Mouse (Mus musculus): ENCODE measurements around the gene Cdcp1. TPM values are rescaled to one million over a fixed set of nuclear protein-coding genes. Genes with fewer than 3 reads are reported as not detected.

Gene Cdcp1
- total RNA-seq, 1 experiment from 2014 or later = not detected

DNA sequence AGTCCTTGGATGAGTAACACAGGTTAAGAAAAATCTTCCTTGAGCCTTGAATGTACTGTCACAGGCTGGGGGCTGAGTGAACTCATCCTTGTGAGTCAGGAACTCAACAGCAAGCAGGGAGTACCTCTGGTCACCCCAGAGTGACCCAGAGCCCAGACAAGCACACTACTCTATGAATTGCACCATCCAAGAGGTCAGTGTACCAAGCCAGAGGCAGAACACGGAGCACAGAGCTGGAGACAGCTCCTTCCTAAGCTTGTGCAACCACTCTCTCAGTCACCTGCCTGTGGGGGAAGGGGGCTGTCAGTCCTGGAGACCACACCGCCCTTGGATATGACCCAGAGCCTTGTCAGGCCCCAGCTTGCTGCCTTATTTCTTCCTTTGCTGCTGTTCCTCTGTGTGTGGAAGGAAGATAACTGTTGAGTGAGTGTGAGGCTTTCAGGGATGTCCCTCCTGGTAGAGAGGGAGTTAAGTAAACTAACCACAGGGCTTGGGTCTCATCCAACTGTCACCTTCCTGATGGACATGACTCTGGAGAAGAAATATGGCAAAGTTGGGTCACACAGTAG is 9.1 kb upstream of the Cdcp1 start:
- no peak for ATAC-seq (replicated peaks; ENCODE audit: insufficient number of reproducible peaks, low FRiP score, low TSS enrichment, poor library complexity, severe bottlenecking)

DNA sequence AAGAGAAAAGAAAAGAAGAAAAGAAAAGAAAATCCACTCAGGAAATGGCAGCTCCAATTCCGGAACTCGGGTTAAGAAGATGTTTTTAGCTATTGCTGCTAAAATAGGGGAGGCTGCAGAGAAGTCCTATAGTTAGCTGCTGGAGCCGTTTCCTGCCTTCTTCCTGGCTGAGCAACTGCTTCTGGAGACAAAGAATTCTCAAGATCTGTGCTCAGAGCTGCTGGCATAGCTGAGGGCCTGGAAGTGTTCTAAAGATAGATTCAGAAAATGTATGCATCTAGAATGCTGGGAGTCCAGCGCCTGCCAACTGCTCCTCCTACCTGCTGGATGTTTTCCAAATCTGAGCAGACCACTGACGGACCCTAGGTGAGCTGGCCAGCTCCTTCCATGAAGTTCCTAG is 4.0 kb upstream of the Cdcp1 start:
- ATAC-seq (replicated peaks; ENCODE audit: insufficient number of reproducible peaks, low FRiP score, low TSS enrichment, poor library complexity, severe bottlenecking) = no peak

DNA sequence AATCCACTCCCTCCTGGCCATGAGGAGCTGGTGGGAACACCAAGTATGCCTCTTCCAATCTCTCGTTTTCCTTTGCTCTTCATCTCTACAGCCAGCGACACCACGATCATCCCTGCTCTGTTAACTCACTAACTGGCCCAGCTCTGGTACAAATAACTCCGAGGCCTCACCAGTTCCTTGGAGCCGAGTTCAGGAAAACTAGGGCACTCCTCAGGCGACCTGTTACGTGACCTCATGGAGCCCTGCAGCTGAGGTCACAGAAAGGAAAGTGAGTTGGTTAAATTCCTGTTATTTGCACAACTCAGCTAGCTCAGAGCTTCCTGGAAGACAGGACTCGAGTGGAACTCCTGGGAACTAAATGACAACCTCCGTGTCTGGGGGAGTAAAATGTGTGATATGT is 2.5 kb downstream of the Cdcp1 start:
- no peak for ATAC-seq (replicated peaks; ENCODE audit: insufficient number of reproducible peaks, low FRiP score, low TSS enrichment, poor library complexity, severe bottlenecking)

DNA sequence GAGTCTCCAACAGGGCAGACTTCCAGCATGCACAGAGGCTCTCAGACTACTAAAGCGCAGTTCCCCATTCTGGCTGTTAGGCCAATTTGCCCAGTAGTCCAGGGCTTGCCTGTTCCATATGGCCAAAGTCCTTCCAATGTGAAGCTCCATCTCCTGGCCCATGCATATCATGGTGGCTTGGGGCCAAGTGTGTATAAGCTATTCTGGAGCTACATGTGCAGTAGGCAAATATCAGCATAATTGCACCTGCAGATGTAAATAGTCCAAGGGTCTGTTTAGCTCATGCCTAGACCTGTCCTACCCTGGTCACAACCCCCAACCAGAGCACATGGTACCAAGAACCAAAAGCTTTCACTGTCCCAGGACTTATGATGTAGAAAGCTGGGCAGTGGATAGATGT is 7.9 kb downstream of the Cdcp1 start:
- no peak for ATAC-seq (replicated peaks; ENCODE audit: insufficient number of reproducible peaks, low FRiP score, low TSS enrichment, poor library complexity, severe bottlenecking)

DNA sequence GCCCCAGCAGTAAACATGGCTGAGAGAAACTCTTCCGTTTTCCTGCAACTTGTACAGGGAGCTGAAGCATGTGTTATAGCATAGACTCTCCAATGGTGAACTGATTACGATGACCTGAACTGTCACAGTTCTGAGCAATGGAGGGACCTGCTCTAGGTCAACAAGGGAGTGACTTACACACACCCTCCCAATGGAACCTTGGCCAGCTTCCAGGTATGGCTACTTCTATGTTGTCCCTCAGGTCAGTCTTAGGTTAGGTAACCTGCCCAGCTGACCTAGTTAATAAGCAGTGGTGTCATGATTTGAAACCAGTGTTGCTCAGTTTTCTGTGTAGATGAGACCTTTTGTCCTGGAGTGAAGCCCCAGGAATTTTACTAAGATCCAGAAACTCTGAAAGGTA is 8.9 kb downstream of the Cdcp1 start:
- ATAC-seq (replicated peaks; ENCODE audit: insufficient number of reproducible peaks, low FRiP score, low TSS enrichment, poor library complexity, severe bottlenecking) = no peak

DNA sequence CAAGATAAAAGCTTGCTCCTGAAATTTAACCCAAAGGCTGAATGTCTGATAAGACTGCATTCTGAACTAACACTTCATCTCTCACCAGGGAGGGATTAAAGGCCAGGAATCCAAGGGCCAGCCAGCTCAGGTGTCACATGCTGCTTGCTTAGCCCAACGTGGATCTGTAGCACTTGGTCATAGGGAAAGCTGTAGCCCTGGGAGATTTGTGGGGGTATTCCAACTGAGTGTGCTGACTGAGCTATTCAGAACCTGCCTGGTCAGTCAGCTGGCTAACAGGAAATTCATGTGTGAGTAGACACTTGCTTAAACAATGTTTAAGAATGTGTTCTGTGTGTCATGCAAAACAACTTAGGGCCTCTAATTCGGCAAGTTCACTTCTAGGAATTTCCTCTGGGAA is 9.3 kb downstream of the Cdcp1 start:
- ATAC-seq (replicated peaks; ENCODE audit: insufficient number of reproducible peaks, low FRiP score, low TSS enrichment, poor library complexity, severe bottlenecking) = no peak

DNA sequence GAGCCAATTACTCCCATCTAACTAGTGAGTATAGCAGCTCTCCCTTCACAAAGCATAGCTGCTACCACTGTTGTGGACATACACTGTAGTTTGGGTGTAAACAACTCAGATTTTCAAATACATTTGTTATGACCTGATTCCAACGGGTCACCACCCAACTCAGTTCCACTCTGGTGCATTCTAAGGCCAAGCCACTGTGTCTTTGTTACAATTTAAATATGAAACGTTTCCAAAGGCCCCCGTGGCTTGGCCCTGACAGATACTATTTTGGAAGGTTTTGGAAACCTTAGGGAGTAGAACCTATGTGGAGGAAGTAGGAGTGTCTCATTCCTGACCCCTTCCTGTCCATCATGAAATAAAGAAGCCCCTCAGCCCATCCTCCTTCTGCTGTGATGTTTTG is 15.7 kb downstream of the Cdcp1 start:
- ATAC-seq (replicated peaks; ENCODE audit: insufficient number of reproducible peaks, low FRiP score, low TSS enrichment, poor library complexity, severe bottlenecking) = no peak

DNA sequence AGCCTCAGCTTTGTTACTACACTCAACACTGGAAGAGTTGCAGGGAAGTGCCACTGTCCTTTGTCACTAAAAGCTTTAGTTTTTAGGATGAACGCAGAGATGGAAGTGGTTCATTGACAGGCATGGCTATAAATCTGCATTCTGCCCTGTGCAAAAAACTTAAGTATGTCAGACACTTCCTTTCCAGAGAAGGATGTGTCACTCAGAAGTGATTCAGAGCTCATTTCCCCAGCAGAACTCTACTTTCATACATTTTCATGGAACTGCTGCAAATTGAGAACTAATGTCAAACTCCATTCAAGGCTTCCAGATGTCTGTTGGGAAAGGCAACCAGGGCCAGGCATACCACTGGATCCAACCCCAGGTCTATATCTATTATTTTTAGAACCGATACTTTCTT is 27.6 kb downstream of the Cdcp1 start:
- ATAC-seq (replicated peaks; ENCODE audit: insufficient number of reproducible peaks, low FRiP score, low TSS enrichment, poor library complexity, severe bottlenecking) = no peak

DNA sequence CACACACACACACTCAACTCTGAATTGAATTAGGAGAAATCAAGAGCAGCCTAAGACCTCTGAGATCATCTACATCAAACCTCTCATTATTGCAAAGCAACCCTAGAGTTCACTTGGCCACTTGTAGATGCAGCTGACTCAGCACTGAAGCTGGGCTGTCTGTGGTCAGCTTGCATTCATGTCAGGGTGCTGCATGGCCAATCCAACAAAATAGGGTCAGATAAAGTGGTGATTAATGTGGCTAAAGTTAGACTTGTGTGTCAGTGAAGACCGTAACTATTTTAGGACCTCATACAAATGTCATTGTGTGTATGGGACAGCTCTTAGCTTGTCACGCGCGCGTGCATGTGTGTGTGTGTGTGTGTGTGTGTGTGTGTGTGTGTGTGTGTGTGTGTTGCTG is 28.2 kb downstream of the Cdcp1 start:
- ATAC-seq (replicated peaks; ENCODE audit: insufficient number of reproducible peaks, low FRiP score, low TSS enrichment, poor library complexity, severe bottlenecking) = no peak

DNA sequence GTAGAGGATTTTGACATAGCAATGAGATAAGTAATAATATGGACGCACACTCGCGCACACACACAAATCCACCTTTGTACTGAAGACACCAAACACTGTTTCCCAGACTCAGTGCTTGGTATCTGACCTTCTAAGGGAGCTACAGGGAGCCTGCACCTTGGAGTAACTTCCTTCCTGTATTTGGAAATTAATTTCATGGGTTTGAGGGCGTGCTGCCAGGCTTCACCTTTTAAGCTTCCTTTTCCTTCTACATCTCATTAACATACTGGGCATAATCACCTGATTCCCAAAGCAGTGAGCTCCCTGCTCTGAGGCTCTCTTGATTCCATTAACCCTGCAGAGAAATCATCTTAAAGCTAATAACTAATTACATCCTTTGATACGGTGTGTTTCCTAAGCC is 29.7 kb downstream of the Cdcp1 start:
- no peak for ATAC-seq (replicated peaks; ENCODE audit: insufficient number of reproducible peaks, low FRiP score, low TSS enrichment, poor library complexity, severe bottlenecking)

GRCm38 (mm10) chr9:123185546-123185945 is 30.3 kb downstream of the Cdcp1 start:
- no peak for ATAC-seq (replicated peaks; ENCODE audit: insufficient number of reproducible peaks, low FRiP score, low TSS enrichment, poor library complexity, severe bottlenecking)

DNA sequence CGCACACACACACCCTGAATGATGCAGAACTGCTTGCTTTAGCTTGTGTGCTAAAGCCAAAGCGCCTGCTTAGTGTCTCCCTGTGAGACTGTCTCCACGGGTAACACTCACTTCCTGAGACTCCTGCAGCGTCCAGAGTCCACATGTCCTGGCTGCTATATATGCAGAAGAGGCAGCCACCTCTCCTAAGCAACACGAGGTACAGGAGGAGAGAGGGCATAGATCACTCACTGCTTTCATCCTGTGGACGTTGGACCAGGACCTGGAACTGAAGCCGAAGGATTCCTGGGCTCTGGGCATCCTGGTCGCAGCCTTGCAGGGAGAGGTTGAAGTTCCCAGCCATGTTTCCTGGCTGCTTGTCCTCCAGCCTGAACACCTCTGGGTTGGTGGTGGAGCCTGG is 32.6 kb downstream of the Cdcp1 start:
- ATAC-seq (replicated peaks; ENCODE audit: insufficient number of reproducible peaks, low FRiP score, low TSS enrichment, poor library complexity, severe bottlenecking) = no peak

- ATAC-seq (replicated peaks; ENCODE audit: insufficient number of reproducible peaks, low FRiP score, low TSS enrichment, poor library complexity, severe bottlenecking) = no peak
Measured at GRCm38 (mm10) chr9:123180003-123180402, 35.8 kb downstream of the Cdcp1 start.

GRCm38 (mm10) chr9:123177380-123178048 is 38.3 kb downstream of the Cdcp1 start:
- ATAC-seq (replicated peaks; ENCODE audit: insufficient number of reproducible peaks, low FRiP score, low TSS enrichment, poor library complexity, severe bottlenecking) = no peak

GRCm38 (mm10) chr9:123174356-123174755 is 41.5 kb downstream of the Cdcp1 start:
- ATAC-seq (replicated peaks; ENCODE audit: insufficient number of reproducible peaks, low FRiP score, low TSS enrichment, poor library complexity, severe bottlenecking) = no peak

- no peak for ATAC-seq (replicated peaks; ENCODE audit: insufficient number of reproducible peaks, low FRiP score, low TSS enrichment, poor library complexity, severe bottlenecking)
Measured at GRCm38 (mm10) chr9:123173760-123174159, 42.1 kb downstream of the Cdcp1 start.

DNA sequence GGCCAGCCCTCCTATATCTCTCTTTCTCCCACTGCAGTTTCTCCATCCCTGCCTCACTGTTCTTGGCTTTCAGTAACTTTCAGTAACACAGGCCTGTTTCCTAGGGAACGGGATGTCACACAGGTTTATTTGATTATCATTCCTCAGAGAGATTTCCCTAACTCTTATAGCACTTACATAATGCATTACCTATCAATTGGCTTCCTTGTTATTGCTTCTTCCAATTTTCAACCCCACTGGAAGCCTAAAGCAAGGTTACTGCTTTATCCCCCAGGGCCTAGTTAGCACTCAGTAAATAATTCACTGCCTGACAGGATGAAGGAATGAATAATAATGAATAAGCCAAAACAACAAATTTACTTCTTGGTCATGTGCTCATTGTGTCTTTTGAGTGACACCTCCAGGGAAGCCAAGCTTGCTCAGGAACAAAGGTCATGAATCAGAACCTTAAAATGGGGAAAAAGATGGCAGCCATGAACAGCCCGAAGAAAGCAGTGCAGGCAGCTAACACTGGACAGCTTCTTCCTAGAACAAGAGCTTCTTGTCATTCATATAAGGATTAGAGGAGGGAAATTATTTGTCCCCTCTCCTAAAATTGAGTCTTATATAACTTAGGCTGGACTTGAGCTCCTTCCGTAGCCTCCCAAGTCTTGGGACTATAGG is 49.9 kb downstream of the Cdcp1 start:
- ATAC-seq (replicated peaks; ENCODE audit: insufficient number of reproducible peaks, low FRiP score, low TSS enrichment, poor library complexity, severe bottlenecking) = no peak

DNA sequence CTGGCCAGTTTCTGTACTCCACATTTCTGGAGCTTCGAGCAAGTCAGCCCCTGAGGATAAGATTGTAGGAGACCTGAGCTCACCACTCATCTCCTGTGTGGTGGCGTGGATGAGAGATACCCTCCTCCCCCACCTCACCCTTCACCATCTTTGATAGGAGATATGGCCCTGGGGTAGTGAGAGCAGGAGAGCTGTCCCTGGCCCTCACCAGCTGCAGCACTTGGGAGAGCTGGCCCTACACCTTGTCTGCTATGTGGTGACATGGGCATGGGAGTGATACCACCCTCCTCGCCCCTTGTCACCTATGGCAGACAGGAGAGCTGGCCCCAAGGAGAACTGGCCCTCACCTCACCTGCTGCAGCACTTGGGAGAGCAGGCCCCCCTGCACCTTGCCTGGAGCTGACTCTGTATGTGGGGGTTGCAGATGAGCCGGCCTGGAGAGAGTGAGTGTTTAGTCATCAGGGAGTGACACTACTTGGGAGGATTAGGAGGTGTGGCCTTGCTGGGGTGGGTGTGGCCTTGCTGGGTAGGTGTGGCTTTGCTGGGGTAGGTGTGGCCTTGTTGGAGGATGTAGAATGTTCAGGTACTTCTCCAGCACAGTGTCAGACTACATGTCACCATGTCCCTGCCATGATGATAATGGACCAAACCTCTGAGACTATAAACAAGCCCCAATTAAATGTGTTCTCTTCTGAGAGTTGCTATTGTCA is 52.7 kb downstream of the Cdcp1 start:
- no peak for ATAC-seq (replicated peaks; ENCODE audit: insufficient number of reproducible peaks, low FRiP score, low TSS enrichment, poor library complexity, severe bottlenecking)

- no peak for ATAC-seq (replicated peaks; ENCODE audit: insufficient number of reproducible peaks, low FRiP score, low TSS enrichment, poor library complexity, severe bottlenecking)
Measured at GRCm38 (mm10) chr9:123161792-123162191, 54.0 kb downstream of the Cdcp1 start.

DNA sequence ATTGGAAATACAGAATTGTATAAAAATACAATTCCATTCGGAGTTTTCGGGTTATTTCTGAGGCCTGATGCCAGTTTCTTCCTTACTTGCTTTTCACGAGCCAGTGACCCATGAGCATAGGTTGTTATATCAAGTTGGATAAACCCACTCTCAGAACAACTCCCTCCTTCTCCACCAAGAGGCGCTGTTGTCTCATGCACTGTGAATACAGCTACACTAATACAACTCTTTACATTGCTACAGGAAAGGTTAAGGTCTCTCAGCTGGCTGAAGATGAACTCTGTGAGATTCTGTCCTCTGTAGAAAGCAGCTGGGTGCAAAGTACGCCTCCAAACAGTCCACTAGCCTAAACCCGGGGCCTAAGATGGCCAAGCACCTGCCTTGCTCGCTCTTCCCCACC is 56.5 kb downstream of the Cdcp1 start:
- ATAC-seq (replicated peaks; ENCODE audit: insufficient number of reproducible peaks, low FRiP score, low TSS enrichment, poor library complexity, severe bottlenecking) = no peak

All from monocyte, adult 5-6 weeks (primary cell).